Mouse (Mus musculus) kidney, adult 8-10 months (tissue): ENCODE data around the gene Zmynd8.

Source experiments
- DNase-seq, 2 experiments: peaks; one replicate each; pipeline ENCODE4 v3.0.0; 2022

Zmynd8 gene

GRCm38 (mm10) chr2:165896171-165896570 lies 2.6 kb downstream of the Zmynd8 start:
- DNase-seq: no peak

- DNase-seq: no peak
Measured at GRCm38 (mm10) chr2:165895687-165896086, 3.1 kb downstream of the Zmynd8 start.

GRCm38 (mm10) chr2:165894533-165894932 lies 4.3 kb downstream of the Zmynd8 start:
- no peak for DNase-seq

GRCm38 (mm10) chr2:165893232-165893631 lies 5.6 kb downstream of the Zmynd8 start:
- no peak for DNase-seq

- no peak for DNase-seq
Measured at GRCm38 (mm10) chr2:165892626-165893025, 6.2 kb downstream of the Zmynd8 start.

GRCm38 (mm10) chr2:165890401-165890800 lies 8.4 kb downstream of the Zmynd8 start:
- no peak for DNase-seq

- no peak for DNase-seq
Measured at GRCm38 (mm10) chr2:165889874-165890273, 8.9 kb downstream of the Zmynd8 start.

- no peak for DNase-seq
Measured at GRCm38 (mm10) chr2:165889266-165889665, 9.6 kb downstream of the Zmynd8 start.

- DNase-seq: peak in 1 of 2 experiments; percentile 48
Measured at GRCm38 (mm10) chr2:165888813-165889221, 10.0 kb downstream of the Zmynd8 start.

GRCm38 (mm10) chr2:165888396-165888795 lies 10.4 kb downstream of the Zmynd8 start:
- DNase-seq: peak; percentile 81 to 83

GRCm38 (mm10) chr2:165886857-165887628 lies 11.8 kb downstream of the Zmynd8 start:
- DNase-seq: peak; percentile 69 to 82

- DNase-seq: peak; percentile 53 to 64
Measured at GRCm38 (mm10) chr2:165886482-165886856, 12.3 kb downstream of the Zmynd8 start.

GRCm38 (mm10) chr2:165885951-165886320 lies 12.9 kb downstream of the Zmynd8 start:
- DNase-seq: peak; percentile 69 to 83

GRCm38 (mm10) chr2:165885225-165885950 lies 13.4 kb downstream of the Zmynd8 start:
- peak; percentile 78 to 84 for DNase-seq

- peak; percentile 97 to 99 for DNase-seq
Measured at GRCm38 (mm10) chr2:165884577-165885224, 14.1 kb downstream of the Zmynd8 start.

GRCm38 (mm10) chr2:165883846-165884576 lies 14.8 kb downstream of the Zmynd8 start:
- DNase-seq: peak in 1 of 2 experiments; percentile 52

GRCm38 (mm10) chr2:165883006-165883405 lies 15.8 kb downstream of the Zmynd8 start:
- peak in 1 of 2 experiments; percentile 52 for DNase-seq

GRCm38 (mm10) chr2:165881585-165882431 lies 17.0 kb downstream of the Zmynd8 start:
- DNase-seq: peak in 1 of 2 experiments; percentile 60

GRCm38 (mm10) chr2:165881220-165881584 lies 17.6 kb downstream of the Zmynd8 start:
- no peak for DNase-seq

GRCm38 (mm10) chr2:165880501-165881182 lies 18.2 kb downstream of the Zmynd8 start:
- DNase-seq: peak; percentile 92 to 94
